Mouse (Mus musculus) kidney, adult 11 months (tissue): ENCODE data around the gene Piwil1.
"Not testable (repeated sequence)": the region's sequence is repeated elsewhere in the genome, so short reads cannot be mapped to it uniquely, and the experiment has no call there.

Experiments
- DNase-seq: peaks from one replicate; pipeline ENCODE4 v3.0.0; 2022

Piwil1 gene

GRCm38 (mm10) chr5:128711847-128712246 is 9.5 kb downstream of the Piwil1 start:
- no peak for DNase-seq

- DNase-seq, result no peak
Measured at GRCm38 (mm10) chr5:128715171-128715570, 12.8 kb downstream of the Piwil1 start.

GRCm38 (mm10) chr5:128720461-128720860 is 18.1 kb downstream of the Piwil1 start:
- not testable (repeated sequence) for DNase-seq

GRCm38 (mm10) chr5:128729341-128729740 is 27.0 kb downstream of the Piwil1 start:
- DNase-seq, result no peak

- DNase-seq, result no peak
Measured at GRCm38 (mm10) chr5:128730634-128731033, 28.3 kb downstream of the Piwil1 start.

GRCm38 (mm10) chr5:128732416-128733014 is 30.2 kb downstream of the Piwil1 start:
- DNase-seq, result no peak

GRCm38 (mm10) chr5:128733955-128734354 is 31.6 kb downstream of the Piwil1 start:
- no peak for DNase-seq

- no peak for DNase-seq
Measured at GRCm38 (mm10) chr5:128735921-128736320, 33.6 kb downstream of the Piwil1 start.

- DNase-seq, result no peak
Measured at GRCm38 (mm10) chr5:128739168-128739837, 37.0 kb downstream of the Piwil1 start.

GRCm38 (mm10) chr5:128739838-128740171 is 37.5 kb downstream of the Piwil1 start:
- DNase-seq, result no peak

GRCm38 (mm10) chr5:128744351-128744750 is 42.0 kb downstream of the Piwil1 start:
- no peak for DNase-seq

- no peak for DNase-seq
Measured at GRCm38 (mm10) chr5:128745206-128745605, 42.9 kb downstream of the Piwil1 start.

- DNase-seq, result no peak
Measured at GRCm38 (mm10) chr5:128746261-128746660, 43.9 kb downstream of the Piwil1 start.

GRCm38 (mm10) chr5:128761118-128761517 is 58.8 kb downstream of the Piwil1 start:
- DNase-seq, result no peak

GRCm38 (mm10) chr5:128769026-128769631 is 66.8 kb downstream of the Piwil1 start:
- no peak for DNase-seq

- DNase-seq, result no peak
Measured at GRCm38 (mm10) chr5:128776386-128776785, 74.1 kb downstream of the Piwil1 start.

GRCm38 (mm10) chr5:128781621-128782020 is 79.3 kb downstream of the Piwil1 start:
- no peak for DNase-seq

GRCm38 (mm10) chr5:128800592-128800991 is 98.3 kb downstream of the Piwil1 start:
- DNase-seq, result no peak
